Mouse (Mus musculus): ENCODE results near the gene Adh7. TPM values are rescaled to one million over a fixed set of nuclear protein-coding genes. Genes with fewer than 3 reads are reported as not detected.

Adh7 gene
- polyA plus RNA-seq, 1 experiment from 2014 or later, result 0.74 TPM

GRCm38 (mm10) chr3:138260721-138261669, 43.4 kb downstream of the Adh7 start, which contains the start of gene Adh1:
Gene Adh1 (plus strand): TSS chr3:138260991.
- peak; percentile 43; the same call in 1 of the 2 replicates for ATAC-seq (replicated peaks; ENCODE audit: low FRiP score)
- Histone ChIP-seq H3K4me3 (replicated peaks) (no peak within 1 kb of the TSS), H3K36me3 (no peaks in the 10 kb centered on the region), H3K27ac (no peak within 1 kb of the TSS), H3K4me2 (no peak within 1 kb of the TSS), H3K4me1 (peaks cover 6% of the 10 kb centered on the region; the same call in 1 of the 2 replicates), H3K9me3 (replicated peaks) (no peaks in the 10 kb centered on the region), H3K9ac (no peak within 1 kb of the TSS), H3K27me3 (no peaks in the 10 kb centered on the region)
- WGBS, result 54% methylated on average over 11 of the region's 11 CpGs

- H3K4me1 ChIP-seq, result peaks cover 6% of the 10 kb centered on the region; the same call in 1 of the 2 replicates
- ATAC-seq (replicated peaks; ENCODE audit: low FRiP score), result no peak
- H3K36me3 ChIP-seq, result no peaks in the 10 kb centered on the region
- H3K9me3 ChIP-seq (replicated peaks), result no peaks in the 10 kb centered on the region
- WGBS, result 53% methylated on average over 4 of the region's 4 CpGs
- H3K4me3 ChIP-seq (replicated peaks), result no peak overlapping the region
- H3K9ac ChIP-seq, result no peak overlapping the region
- no peak overlapping the region for H3K27ac ChIP-seq
- H3K27me3 ChIP-seq, result no peaks in the 10 kb centered on the region
- no peak overlapping the region for H3K4me2 ChIP-seq
Observed at GRCm38 (mm10) chr3:138262568-138262967, 45.0 kb downstream of the Adh7 start.

GRCm38 (mm10) chr3:138263154-138263930, 45.8 kb downstream of the Adh7 start:
- Histone ChIP-seq H3K9me3 (replicated peaks) (no peaks in the 10 kb centered on the region), H3K27me3 (no peaks in the 10 kb centered on the region), H3K4me1 (peaks cover 6% of the 10 kb centered on the region; the same call in 1 of the 2 replicates), H3K4me2 (no peak overlapping the region), H3K27ac (no peak overlapping the region), H3K36me3 (no peaks in the 10 kb centered on the region), H3K4me3 (replicated peaks) (no peak overlapping the region), H3K9ac (no peak overlapping the region)
- WGBS, result 44% methylated on average over 5 of the region's 5 CpGs
- ATAC-seq (replicated peaks; ENCODE audit: low FRiP score), result 0 out of 2 replicates have a peak, but pooled peaks have one; percentile 52

- H3K36me3 ChIP-seq, result no peaks in the 10 kb centered on the region
- no peak for ATAC-seq (replicated peaks; ENCODE audit: low FRiP score)
- no peaks in the 10 kb centered on the region for H3K27me3 ChIP-seq
- no peaks in the 10 kb centered on the region for H3K9me3 ChIP-seq (replicated peaks)
- H3K9ac ChIP-seq, result no peak overlapping the region
- no peak overlapping the region for H3K4me2 ChIP-seq
- peaks cover 6% of the 10 kb centered on the region; the same call in 1 of the 2 replicates for H3K4me1 ChIP-seq
- H3K4me3 ChIP-seq (replicated peaks), result no peak overlapping the region
- H3K27ac ChIP-seq, result no peak overlapping the region
- 49% methylated on average over 3 of the region's 3 CpGs for WGBS
Observed at GRCm38 (mm10) chr3:138264648-138265047, 47.1 kb downstream of the Adh7 start.

- Histone ChIP-seq H3K36me3 (no peaks in the 10 kb centered on the region), H3K4me2 (no peak overlapping the region), H3K27ac (peak overlapping the region; percentile 33), H3K4me3 (replicated peaks) (no peak overlapping the region), H3K9ac (no peak overlapping the region), H3K27me3 (no peaks in the 10 kb centered on the region), H3K9me3 (replicated peaks) (no peaks in the 10 kb centered on the region), H3K4me1 (peaks cover 16% of the 10 kb centered on the region)
- ATAC-seq (replicated peaks; ENCODE audit: low FRiP score), result peak; percentile 82
- WGBS, result 6% methylated on average over 1 of the region's 1 CpGs
Observed at GRCm38 (mm10) chr3:138270507-138270906, 52.9 kb downstream of the Adh7 start.

GRCm38 (mm10) chr3:138271297-138271696, 53.7 kb downstream of the Adh7 start:
- H3K9ac ChIP-seq, result no peak overlapping the region
- ATAC-seq (replicated peaks; ENCODE audit: low FRiP score), result no peak
- H3K4me3 ChIP-seq (replicated peaks), result no peak overlapping the region
- H3K9me3 ChIP-seq (replicated peaks), result no peaks in the 10 kb centered on the region
- H3K27ac ChIP-seq, result peak overlapping the region; percentile 33; the same call in 1 of the 2 replicates
- no peaks in the 10 kb centered on the region for H3K36me3 ChIP-seq
- 43% methylated on average over 2 of the region's 2 CpGs for WGBS
- H3K27me3 ChIP-seq, result no peaks in the 10 kb centered on the region
- H3K4me1 ChIP-seq, result peaks cover 16% of the 10 kb centered on the region
- H3K4me2 ChIP-seq, result no peak overlapping the region

- ATAC-seq (replicated peaks; ENCODE audit: low FRiP score), result no peak
- H3K27me3 ChIP-seq, result no peaks in the 10 kb centered on the region
- no peak overlapping the region for H3K9ac ChIP-seq
- no peak overlapping the region for H3K4me3 ChIP-seq (replicated peaks)
- H3K27ac ChIP-seq, result no peak overlapping the region
- H3K9me3 ChIP-seq (replicated peaks), result no peaks in the 10 kb centered on the region
- no peaks in the 10 kb centered on the region for H3K36me3 ChIP-seq
- WGBS, result 72% methylated on average over 7 of the region's 7 CpGs
- H3K4me2 ChIP-seq, result no peak overlapping the region
- H3K4me1 ChIP-seq, result peaks cover 26% of the 10 kb centered on the region
Observed at GRCm38 (mm10) chr3:138273080-138273479, 55.5 kb downstream of the Adh7 start.

GRCm38 (mm10) chr3:138275100-138275499, 57.5 kb downstream of the Adh7 start:
- 51% methylated on average over 3 of the region's 3 CpGs for WGBS

GRCm38 (mm10) chr3:138282556-138282955, 65.0 kb downstream of the Adh7 start:
- Histone ChIP-seq H3K27ac (no peak overlapping the region), H3K4me1 (peaks cover 2% of the 10 kb centered on the region), H3K9ac (no peak overlapping the region), H3K4me3 (replicated peaks) (no peak overlapping the region), H3K9me3 (replicated peaks) (no peaks in the 10 kb centered on the region), H3K27me3 (no peaks in the 10 kb centered on the region), H3K4me2 (no peak overlapping the region), H3K36me3 (no peaks in the 10 kb centered on the region)
- WGBS, result 92% methylated on average over 9 of the region's 9 CpGs
- no peak for ATAC-seq (replicated peaks; ENCODE audit: low FRiP score)

More at GRCm38 (mm10) chr3:138275100-138275499, 57.5 kb downstream of the Adh7 start:
- Histone ChIP-seq H3K4me2 (no peak overlapping the region), H3K27ac (0 out of 2 replicates have a peak overlapping the region, but pooled peaks have one; percentile 45), H3K9ac (no peak overlapping the region), H3K27me3 (no peaks in the 10 kb centered on the region), H3K9me3 (replicated peaks) (no peaks in the 10 kb centered on the region), H3K4me1 (peaks cover 26% of the 10 kb centered on the region), H3K4me3 (replicated peaks) (no peak overlapping the region), H3K36me3 (no peaks in the 10 kb centered on the region)
- no peak for ATAC-seq (replicated peaks; ENCODE audit: low FRiP score)

Measured in kidney, embryonic 15.5 days (tissue).